Mouse (Mus musculus): Measurements from ENCODE around the gene F2r. TPM values are rescaled to one million over a fixed set of nuclear protein-coding genes. Genes with fewer than 3 reads are reported as not detected.

The F2r gene
- total RNA-seq, 2 experiments from 2014 or later = 5.4 to 5.8 TPM

DNA sequence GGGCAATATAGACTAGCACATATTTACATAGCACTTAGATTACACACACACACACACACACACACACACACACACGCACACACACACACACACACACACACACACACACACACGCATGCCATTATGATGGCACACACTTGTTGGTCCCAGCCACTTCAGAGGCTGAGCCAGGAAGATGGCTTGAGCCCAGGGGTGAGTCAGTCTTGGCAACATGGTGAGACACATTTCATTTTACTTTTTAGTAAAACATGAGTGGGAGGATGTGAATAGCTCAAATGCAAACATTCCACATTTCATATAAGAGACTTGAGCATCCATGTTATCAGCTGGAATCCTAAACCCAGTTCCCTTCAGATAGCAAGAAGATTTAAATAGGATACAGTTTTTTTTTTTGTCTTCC is 15.1 kb upstream of the F2r start:
- no peak for DNase-seq (ENCODE audit: extremely low spot score in 1 of 2, low spot score in 1 of 2)

GRCm38 (mm10) chr13:95632144-95632543 is 13.9 kb upstream of the F2r start:
- DNase-seq (ENCODE audit: extremely low spot score in 1 of 2, low spot score in 1 of 2) = no peak

DNA sequence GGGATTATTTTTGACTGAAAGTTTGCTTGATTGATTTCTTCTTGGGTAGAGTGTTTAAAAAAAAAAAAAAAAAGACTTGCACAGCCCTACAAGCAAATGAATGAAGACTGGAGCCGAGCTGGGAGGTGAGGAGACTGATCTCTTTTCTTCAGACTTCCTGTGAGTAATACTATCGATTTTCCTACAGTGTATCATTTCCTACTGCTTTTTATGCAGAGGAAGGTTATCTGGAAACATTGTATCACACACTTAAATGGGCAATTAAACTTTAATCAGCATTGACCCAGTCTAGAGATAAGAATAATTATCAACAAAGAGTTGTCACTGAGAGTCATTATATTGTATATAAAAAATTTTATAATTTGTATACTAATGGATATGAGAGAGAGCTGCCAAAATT is 12.5 kb upstream of the F2r start:
- no peak for DNase-seq (ENCODE audit: extremely low spot score in 1 of 2, low spot score in 1 of 2)

DNA sequence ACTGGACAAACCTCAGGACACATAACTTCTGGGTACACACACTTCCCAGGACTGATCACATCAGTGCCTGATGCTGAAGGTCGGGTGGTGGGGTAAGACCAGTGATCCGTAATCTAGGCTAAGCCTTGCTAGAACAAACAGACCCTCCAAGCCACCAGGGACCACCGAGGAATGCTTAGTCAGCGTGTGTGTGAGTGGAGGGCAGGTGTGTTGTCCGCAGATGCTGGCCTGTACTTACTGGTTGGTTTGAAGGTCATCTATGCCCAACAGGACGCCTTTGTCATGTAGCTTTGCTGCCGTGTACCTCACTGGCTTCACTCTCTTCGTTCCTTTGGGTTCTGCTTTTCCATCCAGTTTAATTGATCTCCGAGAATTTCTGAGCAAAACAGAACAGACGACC is 11.5 kb upstream of the F2r start:
- no peak for DNase-seq (ENCODE audit: extremely low spot score in 1 of 2, low spot score in 1 of 2)

- no peak for DNase-seq (ENCODE audit: extremely low spot score in 1 of 2, low spot score in 1 of 2)
Measured at GRCm38 (mm10) chr13:95626696-95627095, 8.4 kb upstream of the F2r start.

DNA sequence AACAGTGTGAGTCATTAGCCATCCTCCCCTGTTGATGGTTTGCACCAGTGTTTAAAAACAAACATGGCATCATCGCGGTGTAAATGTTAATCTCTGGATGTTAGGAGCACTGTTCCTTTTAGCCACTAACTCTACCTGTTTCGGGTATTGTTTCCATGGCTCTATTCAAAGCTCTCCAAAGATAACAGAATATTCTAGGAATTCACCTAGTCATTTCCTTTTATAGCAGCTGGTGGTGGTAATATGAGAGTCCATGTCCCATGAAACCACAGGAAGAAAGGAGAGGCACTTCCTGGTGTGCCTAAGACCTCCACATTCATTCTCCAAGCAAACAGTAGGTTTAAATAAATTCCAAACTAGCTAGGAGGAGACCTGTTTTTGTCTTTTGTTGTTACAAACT is 4.8 kb upstream of the F2r start:
- DNase-seq (ENCODE audit: extremely low spot score in 1 of 2, low spot score in 1 of 2) = no peak

DNA sequence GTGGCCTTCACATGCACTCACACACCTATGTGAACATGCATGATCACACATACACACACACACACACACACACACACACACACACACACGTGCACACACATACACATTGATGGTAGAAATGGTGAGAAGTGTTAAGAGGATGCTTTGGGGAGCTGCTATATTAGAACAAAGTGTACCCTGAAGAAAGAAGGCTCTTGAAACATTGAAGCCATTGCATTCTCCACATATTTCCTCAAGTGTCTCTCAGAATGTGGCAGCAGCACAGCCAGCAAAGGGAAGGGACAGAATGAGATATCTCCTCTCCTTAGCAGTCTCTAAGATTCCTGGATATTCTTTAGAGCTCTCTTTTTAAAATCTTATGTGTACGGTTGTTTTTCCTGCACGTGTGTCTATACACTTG is 3.3 kb upstream of the F2r start:
- no peak for DNase-seq (ENCODE audit: extremely low spot score in 1 of 2, low spot score in 1 of 2)

DNA sequence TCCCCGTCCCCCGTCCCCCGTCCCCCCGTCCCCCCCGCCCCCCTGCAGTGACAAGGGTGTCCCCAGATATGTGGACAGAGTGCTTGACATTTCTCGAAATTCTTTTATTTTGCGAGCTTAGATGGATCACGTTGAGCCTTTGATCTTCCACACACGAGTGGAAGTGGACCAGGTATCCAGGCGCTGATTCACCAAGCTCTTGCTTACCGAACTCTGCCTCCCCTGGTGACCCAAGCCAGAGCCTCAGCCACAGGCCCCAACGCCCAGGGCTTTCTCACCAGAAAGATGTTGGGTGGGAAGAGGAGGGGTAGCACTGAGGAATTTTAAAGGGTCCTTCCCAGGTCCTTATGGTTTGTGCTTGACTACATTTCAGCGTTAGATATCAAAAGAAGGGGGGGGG is 572 bp upstream of the F2r start:
- DNase-seq (ENCODE audit: extremely low spot score in 1 of 2, low spot score in 1 of 2) = no peak

DNA sequence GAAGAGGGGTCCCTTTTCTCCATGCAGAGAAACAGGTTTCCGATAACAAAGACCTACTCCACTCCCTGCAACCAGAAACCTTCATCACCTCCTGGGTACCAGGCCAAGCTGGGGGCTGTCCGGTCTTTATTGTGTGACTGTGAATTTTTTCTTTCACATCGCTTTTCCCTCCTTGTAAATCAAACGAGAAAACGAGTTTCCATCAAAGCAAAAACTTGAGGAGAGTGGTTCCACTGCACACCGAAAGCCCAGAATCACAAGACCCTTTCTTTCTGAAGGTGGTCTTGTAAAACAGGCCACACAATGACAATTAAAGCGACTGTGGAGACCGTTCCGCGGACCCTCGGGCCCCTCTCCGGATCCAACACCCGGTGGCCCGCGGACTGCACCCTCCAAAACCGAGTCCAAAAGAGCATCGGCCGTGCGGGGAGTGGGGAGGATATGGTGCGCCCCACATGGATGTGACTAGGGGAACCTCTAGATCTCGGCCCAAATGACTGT is 566 bp downstream of the F2r start:
- DNase-seq (ENCODE audit: extremely low spot score in 1 of 2, low spot score in 1 of 2) = no peak

GRCm38 (mm10) chr13:95617082-95617670 is 1.1 kb downstream of the F2r start:
- DNase-seq (ENCODE audit: extremely low spot score in 1 of 2, low spot score in 1 of 2) = no peak

- no peak for DNase-seq (ENCODE audit: extremely low spot score in 1 of 2, low spot score in 1 of 2)
Measured at GRCm38 (mm10) chr13:95616512-95616911, 1.8 kb downstream of the F2r start.

DNA sequence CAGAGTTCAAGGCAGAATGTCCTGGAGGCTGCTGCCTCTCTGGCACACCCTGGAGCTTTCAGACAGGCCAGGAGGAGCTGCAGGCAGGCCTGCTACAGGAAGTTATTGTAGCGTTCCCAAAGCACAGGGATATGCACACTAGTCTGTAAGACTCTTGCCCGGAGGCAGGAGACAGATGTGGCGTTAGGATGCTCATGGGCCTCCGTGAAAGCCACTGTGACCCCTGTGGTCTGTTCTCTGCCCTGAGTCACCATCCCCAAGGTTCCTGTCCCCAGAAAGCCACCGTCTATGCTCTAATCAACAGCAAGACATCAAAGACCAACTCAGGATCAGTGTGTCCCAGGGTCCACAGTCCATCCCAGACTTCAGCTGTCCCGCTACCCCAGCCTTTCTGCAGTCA is 3.5 kb downstream of the F2r start:
- no peak for DNase-seq (ENCODE audit: extremely low spot score in 1 of 2, low spot score in 1 of 2)

- DNase-seq (ENCODE audit: extremely low spot score in 1 of 2, low spot score in 1 of 2) = no peak
Measured at GRCm38 (mm10) chr13:95612243-95612642, 6.0 kb downstream of the F2r start.

GRCm38 (mm10) chr13:95611752-95612151 is 6.5 kb downstream of the F2r start:
- DNase-seq (ENCODE audit: extremely low spot score in 1 of 2, low spot score in 1 of 2) = no peak

GRCm38 (mm10) chr13:95610786-95611562 is 7.3 kb downstream of the F2r start:
- DNase-seq (ENCODE audit: extremely low spot score in 1 of 2, low spot score in 1 of 2) = no peak

DNA sequence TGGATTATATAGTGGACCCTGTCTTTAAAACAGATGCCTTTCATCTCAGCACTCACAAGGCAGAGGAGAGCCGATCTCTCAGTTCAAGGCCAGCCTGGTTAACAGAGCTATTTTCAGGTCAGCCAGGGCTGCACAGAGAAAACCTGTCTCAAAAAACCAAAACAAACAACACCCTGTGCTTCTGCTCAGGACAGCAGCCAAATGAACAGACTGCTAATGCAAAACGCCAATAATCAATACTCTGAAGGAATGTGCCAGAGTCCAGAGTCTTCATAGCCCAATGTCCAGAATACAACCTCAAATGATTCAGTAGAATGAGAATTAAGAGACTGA is 9.2 kb downstream of the F2r start:
- DNase-seq (ENCODE audit: extremely low spot score in 1 of 2, low spot score in 1 of 2) = no peak

DNA sequence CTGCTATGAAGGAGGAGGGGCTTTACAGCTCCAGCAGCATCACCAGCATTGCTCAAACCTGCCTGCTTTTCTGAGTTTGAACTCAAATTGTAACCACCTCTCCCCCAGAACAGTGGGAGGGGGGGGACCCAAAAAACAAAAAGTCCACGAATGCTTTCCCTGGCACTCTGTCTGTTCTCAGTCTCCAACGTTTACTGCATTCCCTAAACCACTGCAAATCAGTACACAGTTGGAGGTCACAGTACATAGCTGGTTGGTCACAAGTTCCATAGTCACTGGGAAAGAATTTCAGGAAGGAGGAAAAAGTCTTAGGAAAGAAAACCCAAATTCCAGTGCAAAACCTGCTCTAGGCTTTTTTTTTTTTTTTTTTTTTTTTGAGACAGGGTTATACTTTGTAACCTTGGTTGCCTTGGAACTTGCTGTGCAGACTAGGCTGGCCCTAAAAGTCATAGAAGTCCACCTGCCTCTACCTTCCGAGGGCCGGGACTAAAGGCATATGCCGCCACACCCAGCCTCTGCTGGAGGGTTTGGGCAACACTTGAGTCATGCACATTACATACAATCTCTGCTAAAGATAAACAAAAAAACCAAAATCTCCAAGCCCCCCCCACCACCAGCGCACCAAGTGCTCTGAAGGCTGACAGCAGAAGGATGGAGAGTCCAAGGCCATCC is 9.7 kb downstream of the F2r start:
- DNase-seq (ENCODE audit: extremely low spot score in 1 of 2, low spot score in 1 of 2) = no peak

DNA sequence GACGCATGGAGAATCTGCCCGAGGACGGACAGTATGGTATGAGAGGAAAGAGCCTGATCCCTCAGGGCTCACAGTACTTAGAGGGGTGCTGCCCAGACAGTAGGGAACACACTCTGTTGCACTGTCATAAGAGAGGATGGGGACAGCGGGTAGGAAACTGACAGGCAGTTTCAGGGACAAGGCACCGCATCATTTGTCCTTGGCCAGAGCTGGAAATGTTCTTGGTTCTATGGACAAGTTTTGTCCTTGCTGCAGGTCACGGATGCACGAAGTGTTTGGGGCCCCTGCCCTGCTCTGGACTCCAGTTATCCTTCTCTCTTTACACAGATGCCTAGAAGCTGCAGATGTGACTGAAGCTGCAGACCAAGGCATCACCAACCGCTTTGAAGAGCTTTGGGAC is 11.3 kb downstream of the F2r start:
- no peak for DNase-seq (ENCODE audit: extremely low spot score in 1 of 2, low spot score in 1 of 2)

DNA sequence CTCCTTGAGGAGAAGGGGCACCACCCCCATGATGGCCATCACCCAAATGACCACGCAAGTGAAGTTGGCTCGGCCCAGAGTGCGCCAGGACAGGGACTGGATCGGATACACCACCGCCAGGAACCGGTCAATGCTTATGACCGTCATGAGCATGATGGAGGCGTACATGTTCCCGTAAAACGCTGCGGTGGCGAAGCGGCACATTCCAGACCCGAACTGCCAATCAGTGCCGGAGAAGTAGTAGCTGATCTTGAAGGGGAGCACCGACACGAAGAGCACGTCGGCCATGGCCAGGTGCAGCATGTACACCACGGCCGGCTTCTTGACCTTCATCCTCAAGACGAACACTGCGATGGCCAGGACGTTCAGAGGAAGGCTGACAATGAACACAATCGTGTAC is 14.0 kb downstream of the F2r start:
- no peak for DNase-seq (ENCODE audit: extremely low spot score in 1 of 2, low spot score in 1 of 2)

DNA sequence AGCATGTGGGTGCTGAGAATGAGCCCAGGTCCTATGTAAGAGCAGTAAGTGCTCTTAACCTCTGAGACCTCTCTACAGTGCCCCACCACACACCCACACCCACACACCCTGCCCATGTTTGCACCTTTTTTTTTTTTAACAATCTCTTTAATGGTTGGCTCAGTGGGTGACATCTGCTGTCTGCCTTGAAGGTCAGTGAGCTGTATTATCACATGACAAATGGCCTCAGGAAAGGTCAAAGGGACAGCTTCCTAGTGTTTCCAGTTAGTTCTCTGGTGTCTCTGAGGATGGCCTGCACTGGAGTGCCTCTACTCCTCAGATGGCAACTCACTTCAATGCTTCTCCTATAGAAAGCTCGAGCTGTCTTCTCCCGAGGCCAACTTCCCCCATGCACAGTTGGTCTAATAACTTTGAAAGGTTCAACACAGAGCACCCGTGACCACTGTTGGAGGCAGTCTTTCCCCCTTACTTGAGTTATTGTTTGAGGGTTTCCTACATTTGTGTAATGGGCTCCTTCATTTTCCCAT is 18.4 kb downstream of the F2r start:
- no peak for DNase-seq (ENCODE audit: extremely low spot score in 1 of 2, low spot score in 1 of 2)

DNA sequence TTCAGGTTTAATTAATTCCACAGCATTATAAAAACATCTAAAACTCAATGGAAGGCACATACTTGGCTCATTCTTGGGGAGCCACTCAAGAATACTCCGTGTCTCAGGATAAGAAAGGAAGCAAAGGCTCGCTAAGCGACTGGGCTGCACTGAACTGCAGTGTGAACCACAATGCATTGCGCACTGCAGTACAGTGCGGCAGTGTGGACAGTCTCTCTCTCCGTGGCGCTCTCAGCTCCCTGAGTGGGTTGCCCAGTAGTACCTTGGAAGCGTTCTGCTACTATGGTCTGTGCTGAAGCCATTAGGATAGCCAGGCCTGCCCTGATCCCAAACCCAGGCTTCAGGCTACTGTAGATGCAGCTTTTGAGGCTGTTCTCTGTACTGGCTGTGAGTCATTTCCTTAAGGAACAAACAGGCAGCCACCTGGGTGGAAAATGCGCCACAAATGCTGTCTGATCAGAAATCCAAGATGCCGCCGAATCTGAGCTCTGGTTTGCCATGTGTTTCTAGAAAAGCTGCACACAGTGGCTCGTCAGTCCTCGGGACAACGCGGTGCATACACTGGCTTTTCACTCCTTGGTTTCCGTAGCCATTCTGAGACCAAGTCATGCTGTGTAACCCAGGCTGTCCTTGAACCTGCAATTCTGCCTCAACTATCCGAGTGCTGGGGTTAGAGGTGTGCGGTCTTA is 19.9 kb downstream of the F2r start:
- DNase-seq (ENCODE audit: extremely low spot score in 1 of 2, low spot score in 1 of 2) = no peak

Measured in layer of hippocampus, postnatal 25 days (tissue).